Mouse (Mus musculus) gastrocnemius, postnatal 4 days (tissue): ENCODE data around the gene Lypd9. TPM values are rescaled to one million over a fixed set of nuclear protein-coding genes. Genes with fewer than 3 reads are reported as not detected.
"Not testable (repeated sequence)": the region's sequence is repeated elsewhere in the genome, so short reads cannot be mapped to it uniquely, and the experiment has no call there.

Source experiments
- DNase-seq, 2 experiments: peaks; one replicate each; pipeline ENCODE4 v3.0.0; 2021 to 2022; ENCODE audit warnings: low spot score in 2 of 2, mixed read lengths in 2 of 2
- long read RNA-seq, 2 experiments: library from polyadenylated mRNA; stranded (forward); transcript quantifications; one replicate each; pipeline ENCODE4 v2.0.0; 2021
- total RNA-seq, 2 experiments: library from RNA; stranded (reverse); gene quantifications; 2 replicates each; pipeline ENCODE4 v1.2.3; 2021

Gene Lypd9
- not detected for total RNA-seq
- long read RNA-seq, experiment 1 = 0 reads
- long read RNA-seq, experiment 2 = 0 reads

- no peak for DNase-seq
These were observed at the start of gene Lypd9 for GRCm38 (mm10) chr11:58452759-58453158. Gene Lypd9, minus strand, starts transcription at chr11:58452923.

GRCm38 (mm10) chr11:58502472-58502871, 49.7 kb upstream of the Lypd9 start, which contains the start of gene Olfr331:
Gene Olfr331, minus strand, starts transcription at chr11:58502572.
- DNase-seq = not testable (repeated sequence)

- DNase-seq = no peak
These were observed 46.6 kb upstream of the Lypd9 start for GRCm38 (mm10) chr11:58499290-58499689.

GRCm38 (mm10) chr11:58498761-58499160, 46.0 kb upstream of the Lypd9 start:
- DNase-seq = no peak

- no peak for DNase-seq
These were observed 39.7 kb upstream of the Lypd9 start, which contains the start of gene Olfr332 for GRCm38 (mm10) chr11:58492455-58492854. Gene Olfr332, minus strand, starts transcription at chr11:58492555.

- DNase-seq = no peak
These were observed 9.4 kb upstream of the Lypd9 start, which contains the start of gene Olfr30 for GRCm38 (mm10) chr11:58462170-58462569. Gene Olfr30, minus strand, starts transcription at chr11:58462270.

GRCm38 (mm10) chr11:58453592-58453991, 869 bp upstream of the Lypd9 start:
- no peak for DNase-seq

GRCm38 (mm10) chr11:58437866-58438265, 14.9 kb downstream of the Lypd9 start:
- no peak for DNase-seq

GRCm38 (mm10) chr11:58432259-58432658, 20.5 kb downstream of the Lypd9 start, which contains the start of gene Gm12253:
Gene Gm12253, plus strand, starts transcription at chr11:58432559.
- DNase-seq = no peak

- no peak for DNase-seq
These were observed 31.9 kb downstream of the Lypd9 start, which contains the start of gene 1810065E05Rik for GRCm38 (mm10) chr11:58420815-58421214. Gene 1810065E05Rik, plus strand, starts transcription at chr11:58421111.

GRCm38 (mm10) chr11:58418336-58418735, 34.4 kb downstream of the Lypd9 start:
- no peak for DNase-seq

- DNase-seq = no peak
These were observed 44.7 kb downstream of the Lypd9 start for GRCm38 (mm10) chr11:58408066-58408465.

- no peak for DNase-seq
These were observed 52.1 kb downstream of the Lypd9 start for GRCm38 (mm10) chr11:58400655-58401054.

GRCm38 (mm10) chr11:58399985-58400645, 52.6 kb downstream of the Lypd9 start:
- no peak for DNase-seq

Other genes with a start within 250 kb of the Lypd9 start
- not detected for gene 4930438A08Rik, start 178.1 kb downstream of the Lypd9 start, total RNA-seq
- gene Zfp692, start 145.9 kb downstream of the Lypd9 start, total RNA-seq = 1 to 10 TPM; 6.1 to 6.9 TPM
- gene Zfp672, start 122.6 kb downstream of the Lypd9 start, total RNA-seq = 10 to 100 TPM; 34.3 to 40.7 TPM
- 10 to 100 TPM; 31.0 to 36.5 TPM for gene Sh3bp5l, start 122.2 kb downstream of the Lypd9 start, total RNA-seq
- gene Lypd8, start 73.9 kb downstream of the Lypd9 start, total RNA-seq = not detected
- gene 1810065E05Rik, start 31.8 kb downstream of the Lypd9 start, total RNA-seq = not detected
- not detected for gene Gm12253, start 20.4 kb downstream of the Lypd9 start, total RNA-seq
- not detected for gene Olfr30, start 9.3 kb upstream of the Lypd9 start, total RNA-seq
- gene Olfr332, start 39.6 kb upstream of the Lypd9 start, total RNA-seq = not detected
- not detected for gene Olfr331, start 49.6 kb upstream of the Lypd9 start, total RNA-seq
- not detected for gene Olfr330, start 81.9 kb upstream of the Lypd9 start, total RNA-seq
- gene Olfr329-ps, start 93.5 kb upstream of the Lypd9 start, total RNA-seq = not detected
- gene Olfr328, start 102.7 kb upstream of the Lypd9 start, total RNA-seq = not detected
- gene Olfr224, start 117.6 kb upstream of the Lypd9 start, total RNA-seq = not detected
- gene Olfr325, start 124.8 kb upstream of the Lypd9 start, total RNA-seq = not detected
- gene Olfr324, start 142.2 kb upstream of the Lypd9 start, total RNA-seq = not detected
- gene 2210407C18Rik, start 163.2 kb upstream of the Lypd9 start, total RNA-seq = not detected
- gene Olfr323, start 177.6 kb upstream of the Lypd9 start, total RNA-seq = not detected
- gene Trim58, start 187.5 kb upstream of the Lypd9 start, total RNA-seq = under 1 TPM in 1 of 2 experiments, not detected in 1; 0.13 TPM
- not detected for gene Olfr322, start 205.9 kb upstream of the Lypd9 start, total RNA-seq
- gene Olfr320, start 228.2 kb upstream of the Lypd9 start, total RNA-seq = not detected
- gene Olfr319, start 246.2 kb upstream of the Lypd9 start, total RNA-seq = not detected